Mouse (Mus musculus) liver, embryonic 14.5 days (tissue): ENCODE data around the gene Gm43302. TPM values are rescaled to one million over a fixed set of nuclear protein-coding genes. Genes with fewer than 3 reads are reported as not detected.

ENCODE experiments used
- ATAC-seq: fragments of 200-750 bp; cut with Nextera tagmentation; 2 replicates; pipeline ENCODE4 v1.8.0; 2017; ENCODE audit warnings: moderate number of reproducible peaks, mild to moderate bottlenecking, moderate library complexity; ENCODE audit not compliant: insufficient read depth
- DNase-seq, 3 experiments: peaks; one replicate each; pipeline ENCODE4 v3.0.0-alpha.2; 2012 to 2013; ENCODE audit warnings: low read depth in 3 of 3, low spot score in 3 of 3
- H3K27ac ChIP-seq: fragments of 300-500 bp; sonication (generic); 2 replicates; pipeline ENCODE4 v1.5.1; 2014; ENCODE audit warnings: moderate library complexity, mild to moderate bottlenecking, control low read depth, inconsistent platforms
- H3K27me3 ChIP-seq: fragments of 300-500 bp; sonication (generic); 2 replicates; pipeline ENCODE4 v1.6.1; 2014; ENCODE audit warnings: mild to moderate bottlenecking, low read length, moderate library complexity; ENCODE audit not compliant: control insufficient read depth, insufficient read depth
- H3K36me3 ChIP-seq: fragments of 300-500 bp; sonication (generic); replicated peaks from 2 replicates; pipeline ENCODE4 v1.6.1; 2014; ENCODE audit warnings: low read depth; ENCODE audit not compliant: control insufficient read depth, insufficient read depth
- H3K4me1 ChIP-seq, 2 experiments: fragments of 200-500 bp in 1 of 2; fragments of 300-500 bp in 1 of 2; sonication (generic) in 1 of 2; replicated peaks; 2 replicates each; pipeline ENCODE4 v1.6.1; 2012 to 2014; ENCODE audit warnings: antibody characterized with exemption in 1 of 2, inconsistent platforms in 1 of 2, low read length in 1 of 2; ENCODE audit not compliant: control insufficient read depth in 2 of 2, insufficient read depth in 2 of 2
- H3K4me2 ChIP-seq: fragments of 300-500 bp; sonication (generic); 2 replicates; pipeline ENCODE4 v1.6.1; 2014; ENCODE audit warnings: low read depth, mild to moderate bottlenecking, control low read depth, moderate library complexity
- H3K4me3 ChIP-seq, 2 experiments: fragments of 200-500 bp in 1 of 2; fragments of 300-500 bp in 1 of 2; sonication (generic) in 1 of 2; 2 replicates each; pipeline ENCODE4 v1.5.1; 2012 to 2014; ENCODE audit warnings: low read depth in 2 of 2, low read length in 2 of 2, mild to moderate bottlenecking in 2 of 2, control low read depth in 1 of 2, inconsistent platforms in 1 of 2, moderate library complexity in 1 of 2; ENCODE audit not compliant: insufficient read depth in 1 of 2
- H3K9ac ChIP-seq: fragments of 300-500 bp; sonication (generic); replicated peaks from 2 replicates; pipeline ENCODE4 v1.6.1; 2014; ENCODE audit warnings: mild to moderate bottlenecking, control low read depth, moderate library complexity
- H3K9me3 ChIP-seq: fragments of 300-500 bp; sonication (generic); 2 replicates; pipeline ENCODE4 v1.6.1; 2016; ENCODE audit warnings: low read length, mixed read lengths; ENCODE audit not compliant: control insufficient read depth
- CTCF ChIP-seq: IDR thresholded peaks from 2 replicates; pipeline ENCODE4 v1.5.1; 2016; ENCODE audit warnings: antibody characterized with exemption, low read depth, control low read depth
- EP300 ChIP-seq: IDR thresholded peaks from 2 replicates; pipeline ENCODE4 v1.6.1; 2016; ENCODE audit warnings: antibody characterized with exemption, low read depth
- polyA plus RNA-seq, 2 experiments: library from polyadenylated mRNA; depleted of rRNA in 1 of 2; stranded (reverse) in 1 of 2; unstranded in 1 of 2; fragments of >200 nt; fragmentation: Nextera tagmentation in 1 of 2; extraction: Ambion mirVana in 1 of 2; gene quantifications; 2 replicates each; pipeline versions ENCODE4 v1.2.1 to v1.2.3; 2012 to 2014

The Gm43302 gene
- polyA plus RNA-seq, 2 experiments: 0.13 TPM

GRCm38 (mm10) chr5:105181446-105181845, 112.0 kb downstream of the Gm43302 start:
- DNase-seq (no peak), ATAC-seq (no peak)
- TF ChIP-seq EP300: no peak
- no peak for TF ChIP-seq CTCF
- no peak overlapping the region for H3K27ac ChIP-seq
- H3K36me3 ChIP-seq: no peaks in the 10 kb centered on the region
- no peaks in the 10 kb centered on the region for H3K27me3 ChIP-seq
- no peak overlapping the region for H3K4me3 ChIP-seq
- H3K4me1 ChIP-seq: no peaks in the 10 kb centered on the region
- H3K9ac ChIP-seq: no peak overlapping the region
- H3K9me3 ChIP-seq: no peaks in the 10 kb centered on the region
- H3K4me2 ChIP-seq: no peak overlapping the region

Other genes with a start within 250 kb of the Gm43302 start
- gene Gbp9, start 154.2 kb downstream of the Gm43302 start, polyA plus RNA-seq (2012; rRNA removed): 0.51 and 0.85 TPM in 2 replicates
- gene Gbp9, start 154.2 kb downstream of the Gm43302 start, polyA plus RNA-seq (2014; fragmentation: Nextera tagmentation; extraction: Ambion mirVana): 1.3 and 1.4 TPM in 2 replicates
- gene Gbp8, start 154.2 kb downstream of the Gm43302 start, polyA plus RNA-seq (2012; rRNA removed): 1.4 and 2.0 TPM in 2 replicates
- gene Gbp8, start 154.2 kb downstream of the Gm43302 start, polyA plus RNA-seq (2014; fragmentation: Nextera tagmentation; extraction: Ambion mirVana): 1.6 and 2.0 TPM in 2 replicates
- gene Gbp4, start 154.1 kb downstream of the Gm43302 start, polyA plus RNA-seq (2012; rRNA removed): 0.81 and 0.88 TPM in 2 replicates
- gene Gbp4, start 154.1 kb downstream of the Gm43302 start, polyA plus RNA-seq (2014; fragmentation: Nextera tagmentation; extraction: Ambion mirVana): 0.58 and 0.67 TPM in 2 replicates
- 0.08 and 0.11 TPM in 2 replicates for gene Gbp10, start 54.2 kb downstream of the Gm43302 start, polyA plus RNA-seq (2012; rRNA removed)
- gene Gbp10, start 54.2 kb downstream of the Gm43302 start, polyA plus RNA-seq (2014; fragmentation: Nextera tagmentation; extraction: Ambion mirVana): 0.14 TPM in 1 of 2 replicates, not detected in the other
- gene Gbp6, start within 50 bp of the Gm43302 start, polyA plus RNA-seq (2012; rRNA removed): 0.58 and 1.1 TPM in 2 replicates
- 1.0 and 1.7 TPM in 2 replicates for gene Gbp6, start within 50 bp of the Gm43302 start, polyA plus RNA-seq (2014; fragmentation: Nextera tagmentation; extraction: Ambion mirVana)
- gene Lrrc8b, start 122.1 kb upstream of the Gm43302 start, polyA plus RNA-seq (2012; rRNA removed): 3.2 and 3.5 TPM in 2 replicates
- gene Lrrc8b, start 122.1 kb upstream of the Gm43302 start, polyA plus RNA-seq (2014; fragmentation: Nextera tagmentation; extraction: Ambion mirVana): 3.8 and 4.8 TPM in 2 replicates
- 6.2 and 6.5 TPM in 2 replicates for gene Lrrc8c, start 225.7 kb upstream of the Gm43302 start, polyA plus RNA-seq (2012; rRNA removed)
- 18.0 and 22.4 TPM in 2 replicates for gene Lrrc8c, start 225.7 kb upstream of the Gm43302 start, polyA plus RNA-seq (2014; fragmentation: Nextera tagmentation; extraction: Ambion mirVana)